Mouse (Mus musculus) liver, adult (tissue): ENCODE data around the gene Fam84b.

ENCODE experiments used
- GATA4 ChIP-seq: IDR thresholded peaks from 2 replicates; pipeline ENCODE4 v1.6.1; 2014; ENCODE audit warnings: mild to moderate bottlenecking, low read length; ENCODE audit not compliant: insufficient replicate concordance

Fam84b gene

GRCm38 (mm10) chr15:60814542-60814941 is 39.0 kb downstream of the Fam84b start:
- no peak for TF ChIP-seq GATA4

DNA sequence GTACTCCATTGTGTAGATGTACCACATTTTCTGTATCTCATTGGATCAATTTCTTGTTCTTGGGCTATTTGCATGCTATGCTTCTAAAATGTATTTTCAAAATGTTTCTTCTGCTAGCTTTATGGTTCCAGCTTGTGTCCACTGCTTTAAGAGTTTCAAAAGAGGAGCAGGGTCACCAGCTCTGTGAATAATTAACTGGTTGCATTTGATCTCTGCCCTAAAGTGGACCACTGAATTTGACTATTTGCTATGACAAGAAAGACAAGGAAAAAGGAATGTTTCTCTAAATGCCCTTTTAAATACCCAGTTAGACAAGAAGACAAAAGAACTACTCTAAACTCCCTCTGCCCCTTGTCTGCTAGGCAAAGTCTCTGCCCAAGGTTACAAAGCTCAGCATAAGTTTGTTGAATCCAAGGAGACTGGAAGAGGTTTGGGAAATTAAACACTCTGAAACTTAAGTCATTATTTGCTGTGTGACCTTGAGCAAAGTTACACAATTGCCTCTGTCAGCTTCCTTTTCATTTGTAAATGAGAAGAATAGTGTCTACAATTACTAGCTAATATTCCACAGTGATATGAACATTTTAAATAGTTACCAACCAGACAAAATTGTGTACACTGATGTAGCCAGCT is 60.4 kb downstream of the Fam84b start:
- TF ChIP-seq GATA4, result no peak

- no peak for TF ChIP-seq GATA4
Measured at GRCm38 (mm10) chr15:60789084-60789483, 64.5 kb downstream of the Fam84b start.

DNA sequence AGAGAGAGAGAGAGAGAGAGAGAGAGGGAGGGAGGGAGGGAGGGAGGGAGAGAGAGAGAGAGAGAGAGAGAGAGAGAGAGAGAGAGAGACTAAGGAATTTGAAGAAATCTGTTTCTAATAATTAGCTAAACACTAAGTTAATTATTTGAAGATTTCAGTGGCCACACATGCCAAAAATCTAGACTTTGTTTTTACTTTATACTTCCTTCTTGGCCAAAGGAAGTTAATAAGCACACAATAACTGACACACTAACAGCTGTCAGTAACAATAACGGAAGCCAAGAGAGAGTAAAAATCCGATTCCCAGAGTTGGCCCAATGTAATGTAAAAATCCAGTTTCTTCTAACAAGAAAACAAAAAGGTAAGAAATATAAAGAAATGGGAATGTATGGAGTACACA is 69.8 kb downstream of the Fam84b start:
- no peak for TF ChIP-seq GATA4

- no peak for TF ChIP-seq GATA4
Measured at GRCm38 (mm10) chr15:60779531-60779973, 74.0 kb downstream of the Fam84b start.

DNA sequence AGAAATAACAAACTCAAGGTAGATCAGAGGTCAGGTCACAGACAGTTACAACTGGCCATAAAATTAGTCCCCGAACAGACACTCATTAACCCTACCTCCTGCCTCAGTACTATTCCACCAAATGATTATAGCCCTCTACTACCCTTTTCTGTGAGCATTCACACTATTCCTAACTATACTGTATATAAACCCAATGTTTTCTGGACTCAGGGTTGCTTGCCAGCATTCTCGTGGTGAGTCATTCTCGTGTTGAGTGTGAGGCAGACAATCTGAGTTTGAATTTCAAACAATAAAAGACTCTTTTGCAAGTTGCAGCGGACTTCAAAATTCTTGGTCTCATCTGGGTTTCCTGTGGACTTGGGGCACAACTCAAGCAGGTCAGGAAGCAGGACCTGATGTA is 74.5 kb downstream of the Fam84b start:
- no peak for TF ChIP-seq GATA4
